Mouse (Mus musculus) limb, embryonic 14.5 days (tissue): ENCODE measurements around the gene St6gal1. TPM values are rescaled to one million over a fixed set of nuclear protein-coding genes. Genes with fewer than 3 reads are reported as not detected.

Source experiments
- ATAC-seq: fragments of 200-750 bp; cut with Nextera tagmentation; 2 replicates; pipeline ENCODE4 v1.8.0; 2017; ENCODE audit warnings: low read depth, moderate number of reproducible peaks, moderate TSS enrichment; ENCODE audit not compliant: low FRiP score
- DNase-seq: peaks from one replicate; pipeline ENCODE4 v3.0.0-alpha.2; 2015; ENCODE audit warnings: low spot score
- H3K27ac ChIP-seq: fragments of 300-500 bp; sonication (generic); replicated peaks from 2 replicates; pipeline ENCODE4 v1.5.1; 2014; ENCODE audit warnings: low read depth, mild to moderate bottlenecking, low read length, moderate library complexity, mixed read lengths
- H3K27me3 ChIP-seq: fragments of 300-500 bp; sonication (generic); 2 replicates; pipeline ENCODE4 v1.6.1; 2014; ENCODE audit warnings: low read length, mixed read lengths; ENCODE audit not compliant: control insufficient read depth, insufficient read depth
- H3K36me3 ChIP-seq: fragments of 300-500 bp; sonication (generic); 2 replicates; pipeline ENCODE4 v1.6.1; 2014; ENCODE audit warnings: mild to moderate bottlenecking, low read length, moderate library complexity, mixed read lengths; ENCODE audit not compliant: control insufficient read depth, insufficient read depth
- H3K4me1 ChIP-seq: fragments of 300-500 bp; sonication (generic); 2 replicates; pipeline ENCODE4 v1.6.1; 2014; ENCODE audit warnings: antibody characterized with exemption, low read length, mixed read lengths; ENCODE audit not compliant: control insufficient read depth, insufficient read depth
- H3K4me2 ChIP-seq: fragments of 300-500 bp; sonication (generic); replicated peaks from 2 replicates; pipeline ENCODE4 v1.6.1; 2014; ENCODE audit warnings: low read depth, mild to moderate bottlenecking, low read length, moderate library complexity; ENCODE audit not compliant: severe bottlenecking
- H3K4me3 ChIP-seq: fragments of 300-500 bp; sonication (generic); replicated peaks from 2 replicates; pipeline ENCODE4 v1.5.1; 2014; ENCODE audit warnings: low read length
- H3K9ac ChIP-seq: fragments of 300-500 bp; sonication (generic); 2 replicates; pipeline ENCODE4 v1.6.1; 2014; ENCODE audit warnings: mild to moderate bottlenecking, low read depth, low read length, moderate library complexity; ENCODE audit not compliant: severe bottlenecking
- H3K9me3 ChIP-seq: fragments of 300-500 bp; sonication (generic); 2 replicates; pipeline ENCODE4 v1.6.1; 2016; ENCODE audit warnings: low read length; ENCODE audit not compliant: control insufficient read depth
- POLR2A ChIP-seq: fragments of 200-500 bp; IDR thresholded peaks from 2 replicates; pipeline ENCODE4 v1.8.0; 2012; ENCODE audit warnings: inconsistent platforms, mild to moderate bottlenecking, moderate library complexity, borderline replicate concordance; ENCODE audit not compliant: insufficient read depth, insufficient read length; ENCODE audit errors: extremely low read depth
- WGBS: fragments of 180-500 bp; shearing (Covaris S2); extraction: QIAGEN DNeasy Blood & Tissue Kit; methylation state at CpG from one replicate; pipeline ENCODE4 v1.1.7; 2014; 5-methylcytosine and 5-hydroxymethylcytosine counted together
- polyA plus RNA-seq, 2 experiments: library from polyadenylated mRNA; depleted of rRNA in 1 of 2; stranded (reverse) in 1 of 2; unstranded in 1 of 2; fragments of >200 nt; fragmentation: Nextera tagmentation in 1 of 2; extraction: Ambion mirVana in 1 of 2; gene quantifications; 2 replicates each; pipeline versions ENCODE4 v1.2.1 to v1.2.3; 2012 to 2014

Gene St6gal1
- polyA plus RNA-seq, 2 experiments: 13.3 to 16.8 TPM

GRCm38 (mm10) chr16:23249762-23250161 is 25.2 kb downstream of the St6gal1 start:
- ATAC-seq (no peak), DNase-seq (no peak)
- 80% methylated on average over 6 of the region's 6 CpGs for WGBS

GRCm38 (mm10) chr16:23250556-23251444 is 26.3 kb downstream of the St6gal1 start:
- Histone ChIP-seq H3K27ac (no peak overlapping the region), H3K4me3 (no peak overlapping the region), H3K9me3 (no peaks in the 10 kb centered on the region), H3K27me3 (no peaks in the 10 kb centered on the region), H3K36me3 (no peaks in the 10 kb centered on the region), H3K4me2 (no peak overlapping the region), H3K4me1 (peaks cover 28% of the 10 kb centered on the region), H3K9ac (no peak overlapping the region)
- ATAC-seq (peak; percentile 20; the same call in 1 of the 2 replicates), DNase-seq (no peak)
- WGBS: 45% methylated on average over 15 of the region's 15 CpGs
- TF ChIP-seq POLR2A: no peak

More at GRCm38 (mm10) chr16:23249762-23250161, 25.2 kb downstream of the St6gal1 start:
- no peak overlapping the region for H3K4me3 ChIP-seq
- no peak overlapping the region for H3K9ac ChIP-seq
- no peaks in the 10 kb centered on the region for H3K36me3 ChIP-seq
- peaks cover 28% of the 10 kb centered on the region for H3K4me1 ChIP-seq
- H3K27me3 ChIP-seq: no peaks in the 10 kb centered on the region
- H3K9me3 ChIP-seq: no peaks in the 10 kb centered on the region
- no peak overlapping the region for H3K27ac ChIP-seq
- no peak for TF ChIP-seq POLR2A
- no peak overlapping the region for H3K4me2 ChIP-seq

- Histone ChIP-seq H3K27me3 (no peaks in the 10 kb centered on the region), H3K27ac (no peak overlapping the region), H3K4me1 (peaks cover 28% of the 10 kb centered on the region), H3K9me3 (no peaks in the 10 kb centered on the region), H3K36me3 (no peaks in the 10 kb centered on the region), H3K9ac (no peak overlapping the region), H3K4me3 (no peak overlapping the region), H3K4me2 (no peak overlapping the region)
- 76% methylated on average over 2 of the region's 2 CpGs for whole genome bisulfite sequencing
- TF ChIP-seq POLR2A: no peak
- ATAC-seq (peak; percentile 62), DNase-seq (peak; percentile 32)
Observed at GRCm38 (mm10) chr16:23251445-23251773, 26.9 kb downstream of the St6gal1 start.

- peaks cover 41% of the 10 kb centered on the region for H3K4me1 ChIP-seq
- H3K4me3 ChIP-seq: no peak overlapping the region
- H3K27me3 ChIP-seq: no peaks in the 10 kb centered on the region
- TF ChIP-seq POLR2A: no peak
- no peak for ATAC-seq
- 36% methylated on average over 6 of the region's 6 CpGs for WGBS
- H3K9ac ChIP-seq: no peak overlapping the region
- no peaks in the 10 kb centered on the region for H3K9me3 ChIP-seq
- DNase-seq: no peak
- 0 out of 2 replicates have a peak overlapping the region, but pooled peaks have one; percentile 3 for H3K27ac ChIP-seq
- no peak overlapping the region for H3K4me2 ChIP-seq
- H3K36me3 ChIP-seq: no peaks in the 10 kb centered on the region
Observed at GRCm38 (mm10) chr16:23253620-23254019, 29.1 kb downstream of the St6gal1 start.

- no peak overlapping the region for H3K27ac ChIP-seq
- no peaks in the 10 kb centered on the region for H3K27me3 ChIP-seq
- H3K4me1 ChIP-seq: peaks cover 45% of the 10 kb centered on the region
Observed at GRCm38 (mm10) chr16:23254062-23254461, 29.5 kb downstream of the St6gal1 start.

More at GRCm38 (mm10) chr16:23254062-23254461, 29.5 kb downstream of the St6gal1 start:
- DNase-seq: peak; percentile 52
- 10% methylated on average over 1 of the region's 1 CpGs for WGBS
- H3K9me3 ChIP-seq: no peaks in the 10 kb centered on the region
- no peak overlapping the region for H3K9ac ChIP-seq
- H3K36me3 ChIP-seq: no peaks in the 10 kb centered on the region
- no peak overlapping the region for H3K4me3 ChIP-seq
- TF ChIP-seq POLR2A: no peak
- ATAC-seq: no peak
- no peak overlapping the region for H3K4me2 ChIP-seq
